Mouse (Mus musculus) retina, embryonic 14.5 days (tissue): Measurements from ENCODE around the gene Sept4.

Source experiments
- DNase-seq: peaks from one replicate; pipeline ENCODE4 v3.0.0-alpha.2; 2015; ENCODE audit warnings: low spot score

The Sept4 gene

GRCm38 (mm10) chr11:87578963-87579601 is 10.4 kb downstream of the Sept4 start:
- peak; percentile 42 for DNase-seq

GRCm38 (mm10) chr11:87579713-87580112 is 11.0 kb downstream of the Sept4 start:
- DNase-seq: no peak

- DNase-seq: no peak
Measured at GRCm38 (mm10) chr11:87580543-87581085, 11.9 kb downstream of the Sept4 start.

GRCm38 (mm10) chr11:87581161-87581865 is 12.6 kb downstream of the Sept4 start:
- no peak for DNase-seq

GRCm38 (mm10) chr11:87581933-87582710 is 13.4 kb downstream of the Sept4 start:
- no peak for DNase-seq

- DNase-seq: no peak
Measured at GRCm38 (mm10) chr11:87583291-87584034, 14.8 kb downstream of the Sept4 start.

GRCm38 (mm10) chr11:87584711-87585505 is 16.2 kb downstream of the Sept4 start:
- DNase-seq: no peak

- no peak for DNase-seq
Measured at GRCm38 (mm10) chr11:87587211-87587874, 18.6 kb downstream of the Sept4 start.

GRCm38 (mm10) chr11:87589605-87590004 is 20.9 kb downstream of the Sept4 start:
- DNase-seq: no peak

GRCm38 (mm10) chr11:87590841-87591525 is 22.3 kb downstream of the Sept4 start:
- peak; percentile 32 for DNase-seq

- peak; percentile 99 for DNase-seq
Measured at GRCm38 (mm10) chr11:87591526-87592353, 23.0 kb downstream of the Sept4 start, which contains the start of gene Mtmr4. Gene Mtmr4, plus strand, starts transcription at chr11:87592162.

GRCm38 (mm10) chr11:87592354-87592695 is 23.6 kb downstream of the Sept4 start:
- DNase-seq: no peak

GRCm38 (mm10) chr11:87592713-87593598 is 24.3 kb downstream of the Sept4 start:
- no peak for DNase-seq

GRCm38 (mm10) chr11:87595327-87595841 is 26.7 kb downstream of the Sept4 start:
- DNase-seq: peak; percentile 88

GRCm38 (mm10) chr11:87595976-87596375 is 27.3 kb downstream of the Sept4 start:
- DNase-seq: peak; percentile 40

- peak; percentile 59 for DNase-seq
Measured at GRCm38 (mm10) chr11:87596492-87596891, 27.8 kb downstream of the Sept4 start.

- no peak for DNase-seq
Measured at GRCm38 (mm10) chr11:87597061-87597460, 28.4 kb downstream of the Sept4 start.
